Mouse (Mus musculus) hindbrain, embryonic 13.5 days (tissue): ENCODE results near the gene Atp2b2. TPM values are rescaled to one million over a fixed set of nuclear protein-coding genes. Genes with fewer than 3 reads are reported as not detected.
A peak's percentile ranks its signal among the peaks of the same experiment; 100 is the strongest.

Experiments
- ATAC-seq: fragments of 200-750 bp; cut with Nextera tagmentation; 2 replicates; pipeline ENCODE4 v1.8.0; 2017; ENCODE audit warnings: moderate TSS enrichment; ENCODE audit not compliant: low FRiP score
- H3K27ac ChIP-seq: fragments of 300-500 bp; sonication (generic); 2 replicates; pipeline ENCODE4 v1.5.1; 2015; ENCODE audit warnings: inconsistent platforms, mild to moderate bottlenecking, moderate library complexity
- H3K27me3 ChIP-seq: fragments of 300-500 bp; sonication (generic); 2 replicates; pipeline ENCODE4 v1.6.1; 2015; ENCODE audit warnings: mild to moderate bottlenecking, inconsistent platforms
- H3K36me3 ChIP-seq: fragments of 300-500 bp; sonication (generic); 2 replicates; pipeline ENCODE4 v1.6.1; 2015; ENCODE audit warnings: mild to moderate bottlenecking, inconsistent platforms
- H3K4me1 ChIP-seq: fragments of 300-500 bp; sonication (generic); replicated peaks from 2 replicates; pipeline ENCODE4 v1.6.1; 2015; ENCODE audit warnings: inconsistent platforms
- H3K4me2 ChIP-seq: fragments of 300-500 bp; sonication (generic); 2 replicates; pipeline ENCODE4 v1.6.1; 2015; ENCODE audit warnings: inconsistent platforms, mild to moderate bottlenecking, moderate library complexity
- H3K4me3 ChIP-seq: fragments of 300-500 bp; sonication (generic); 2 replicates; pipeline ENCODE4 v1.5.1; 2015; ENCODE audit warnings: mild to moderate bottlenecking, inconsistent platforms
- H3K9ac ChIP-seq: fragments of 300-500 bp; sonication (generic); 2 replicates; pipeline ENCODE4 v1.6.1; 2015; ENCODE audit warnings: mild to moderate bottlenecking, inconsistent platforms
- H3K9me3 ChIP-seq: fragments of 300-500 bp; sonication (generic); 2 replicates; pipeline ENCODE4 v1.6.1; 2016; ENCODE audit warnings: inconsistent platforms
- WGBS: fragments of 180-500 bp; shearing (Covaris S2); methylation state at CpG from one replicate; pipeline ENCODE4 v1.1.7; 2015; 5-methylcytosine and 5-hydroxymethylcytosine counted together
- polyA plus RNA-seq: library from polyadenylated mRNA; unstranded; fragments of >200 nt; fragmentation: Nextera tagmentation; extraction: Ambion mirVana; gene quantifications from 2 replicates; pipeline ENCODE4 v1.2.1, GENCODE M21; 2015

The Atp2b2 gene
- polyA plus RNA-seq, 1 experiment from 2014 or later: 24.6 TPM

GRCm38 (mm10) chr6:113798921-113799320 is 243.5 kb downstream of the Atp2b2 start:
- ATAC-seq: no peak

GRCm38 (mm10) chr6:113795241-113795702 is 247.1 kb downstream of the Atp2b2 start:
- Histone ChIP-seq H3K9me3 (no peaks in the 10 kb centered on the region), H3K9ac (peak overlapping the region; percentile 19; the same call in 1 of the 2 replicates), H3K27ac (peak overlapping the region; percentile 75), H3K4me2 (no peak overlapping the region), H3K4me3 (no peak overlapping the region), H3K4me1 (peaks cover 38% of the 10 kb centered on the region), H3K36me3 (peaks cover 46% of the 10 kb centered on the region), H3K27me3 (0 out of 2 replicates have a peak, but pooled peaks cover 5% of the 10 kb centered on the region)
- 9% methylated on average over 4 of the region's 4 CpGs for WGBS
- ATAC-seq: peak; percentile 75

More at GRCm38 (mm10) chr6:113798921-113799320, 243.5 kb downstream of the Atp2b2 start:
- WGBS: 46% methylated on average over 2 of the region's 2 CpGs
- Histone ChIP-seq H3K27me3 (0 out of 2 replicates have a peak, but pooled peaks cover 5% of the 10 kb centered on the region), H3K9me3 (no peaks in the 10 kb centered on the region), H3K27ac (peak overlapping the region; percentile 25), H3K4me3 (no peak overlapping the region), H3K36me3 (peaks cover 42% of the 10 kb centered on the region), H3K9ac (no peak overlapping the region), H3K4me2 (no peak overlapping the region), H3K4me1 (peaks cover 38% of the 10 kb centered on the region)

- Histone ChIP-seq H3K9me3 (no peaks in the 10 kb centered on the region), H3K27ac (no peak overlapping the region), H3K36me3 (peaks cover 64% of the 10 kb centered on the region), H3K4me1 (peaks cover 30% of the 10 kb centered on the region), H3K9ac (no peak overlapping the region), H3K27me3 (no peaks in the 10 kb centered on the region), H3K4me2 (no peak overlapping the region), H3K4me3 (no peak overlapping the region)
- 91% methylated on average over 5 of the region's 5 CpGs for WGBS
- ATAC-seq: no peak
Observed at GRCm38 (mm10) chr6:113792368-113792767, 250.0 kb downstream of the Atp2b2 start.

GRCm38 (mm10) chr6:113791012-113791411 is 251.4 kb downstream of the Atp2b2 start:
- H3K36me3 ChIP-seq: peaks cover 68% of the 10 kb centered on the region
- WGBS: 85% methylated on average over 8 of the region's 8 CpGs
- H3K9ac ChIP-seq: no peak overlapping the region
- no peak overlapping the region for H3K4me3 ChIP-seq
- no peak overlapping the region for H3K4me2 ChIP-seq
- no peaks in the 10 kb centered on the region for H3K9me3 ChIP-seq
- H3K4me1 ChIP-seq: peaks cover 30% of the 10 kb centered on the region
- no peaks in the 10 kb centered on the region for H3K27me3 ChIP-seq
- no peak overlapping the region for H3K27ac ChIP-seq
- no peak for ATAC-seq

- no peak overlapping the region for H3K4me2 ChIP-seq
- H3K4me3 ChIP-seq: no peak overlapping the region
- no peaks in the 10 kb centered on the region for H3K9me3 ChIP-seq
- H3K36me3 ChIP-seq: peaks cover 73% of the 10 kb centered on the region
- peaks cover 13% of the 10 kb centered on the region for H3K4me1 ChIP-seq
- no peak for ATAC-seq
- H3K9ac ChIP-seq: no peak overlapping the region
- H3K27ac ChIP-seq: peak overlapping the region; percentile 62; the same call in 1 of the 2 replicates
- 39% methylated on average over 6 of the region's 6 CpGs for WGBS
- H3K27me3 ChIP-seq: no peaks in the 10 kb centered on the region
Observed at GRCm38 (mm10) chr6:113787459-113787968, 254.9 kb downstream of the Atp2b2 start.

- H3K9me3 ChIP-seq: no peaks in the 10 kb centered on the region
- 83% methylated on average over 7 of the region's 7 CpGs for WGBS
- peaks cover 73% of the 10 kb centered on the region for H3K36me3 ChIP-seq
- no peaks in the 10 kb centered on the region for H3K27me3 ChIP-seq
- no peak for ATAC-seq
- no peak overlapping the region for H3K4me3 ChIP-seq
- H3K4me1 ChIP-seq: peaks cover 13% of the 10 kb centered on the region
- no peak overlapping the region for H3K9ac ChIP-seq
- no peak overlapping the region for H3K27ac ChIP-seq
- H3K4me2 ChIP-seq: no peak overlapping the region
Observed at GRCm38 (mm10) chr6:113785658-113786057, 256.8 kb downstream of the Atp2b2 start.

GRCm38 (mm10) chr6:113778229-113778753 is 264.1 kb downstream of the Atp2b2 start:
- Histone ChIP-seq H3K4me1 (no peaks in the 10 kb centered on the region), H3K9ac (no peak overlapping the region), H3K27ac (no peak overlapping the region; the same call in 1 of the 2 replicates), H3K36me3 (peaks cover 61% of the 10 kb centered on the region), H3K4me2 (no peak overlapping the region), H3K27me3 (no peaks in the 10 kb centered on the region), H3K9me3 (no peaks in the 10 kb centered on the region), H3K4me3 (no peak overlapping the region)
- 67% methylated on average over 7 of the region's 7 CpGs for WGBS
- ATAC-seq: no peak

GRCm38 (mm10) chr6:113768804-113769203 is 273.6 kb downstream of the Atp2b2 start:
- Histone ChIP-seq H3K9ac (no peak overlapping the region), H3K36me3 (peaks cover 66% of the 10 kb centered on the region), H3K4me3 (no peak overlapping the region), H3K4me2 (no peak overlapping the region), H3K9me3 (no peaks in the 10 kb centered on the region), H3K4me1 (no peaks in the 10 kb centered on the region), H3K27me3 (no peaks in the 10 kb centered on the region), H3K27ac (no peak overlapping the region)
- 67% methylated on average over 11 of the region's 11 CpGs for WGBS
- ATAC-seq: no peak

- Histone ChIP-seq H3K4me1 (no peaks in the 10 kb centered on the region), H3K4me3 (no peak overlapping the region), H3K4me2 (no peak overlapping the region), H3K27me3 (no peaks in the 10 kb centered on the region), H3K9ac (no peak overlapping the region), H3K9me3 (no peaks in the 10 kb centered on the region), H3K27ac (no peak overlapping the region), H3K36me3 (peaks cover 87% of the 10 kb centered on the region)
- WGBS: 27% methylated on average over 7 of the region's 7 CpGs
- peak; percentile 46 for ATAC-seq
Observed at GRCm38 (mm10) chr6:113761644-113762043, 280.8 kb downstream of the Atp2b2 start.

GRCm38 (mm10) chr6:113749119-113749685 is 293.2 kb downstream of the Atp2b2 start:
- WGBS: 69% methylated on average over 17 of the region's 17 CpGs
- ATAC-seq: no peak

GRCm38 (mm10) chr6:113748351-113748750 is 294.1 kb downstream of the Atp2b2 start:
- WGBS: 43% methylated on average over 26 of the region's 26 CpGs
- Histone ChIP-seq H3K27me3 (peaks cover 15% of the 10 kb centered on the region), H3K4me3 (no peak overlapping the region), H3K36me3 (peaks cover 41% of the 10 kb centered on the region), H3K27ac (no peak overlapping the region), H3K9ac (no peak overlapping the region), H3K4me1 (no peaks in the 10 kb centered on the region), H3K4me2 (no peak overlapping the region), H3K9me3 (no peaks in the 10 kb centered on the region)
- ATAC-seq: no peak

More at GRCm38 (mm10) chr6:113749119-113749685, 293.2 kb downstream of the Atp2b2 start:
- Histone ChIP-seq H3K9ac (no peak overlapping the region), H3K9me3 (no peaks in the 10 kb centered on the region), H3K4me2 (no peak overlapping the region), H3K27me3 (peaks cover 12% of the 10 kb centered on the region), H3K4me3 (no peak overlapping the region), H3K4me1 (no peaks in the 10 kb centered on the region), H3K27ac (no peak overlapping the region), H3K36me3 (peaks cover 49% of the 10 kb centered on the region)

GRCm38 (mm10) chr6:113747284-113747683 is 295.1 kb downstream of the Atp2b2 start:
- Histone ChIP-seq H3K4me3 (no peak overlapping the region), H3K4me1 (no peaks in the 10 kb centered on the region), H3K36me3 (peaks cover 30% of the 10 kb centered on the region), H3K27me3 (peaks cover 15% of the 10 kb centered on the region), H3K9ac (no peak overlapping the region), H3K4me2 (no peak overlapping the region), H3K27ac (no peak overlapping the region), H3K9me3 (no peaks in the 10 kb centered on the region)
- no peak for ATAC-seq
- 88% methylated on average over 14 of the region's 14 CpGs for WGBS

GRCm38 (mm10) chr6:113745117-113745516 is 297.3 kb downstream of the Atp2b2 start:
- H3K36me3 ChIP-seq: peaks cover 16% of the 10 kb centered on the region
- H3K9me3 ChIP-seq: no peaks in the 10 kb centered on the region
- no peak overlapping the region for H3K9ac ChIP-seq
- peaks cover under 1% of the 10 kb centered on the region; the same call in 1 of the 2 replicates for H3K4me1 ChIP-seq
- peaks cover 14% of the 10 kb centered on the region for H3K27me3 ChIP-seq
- H3K27ac ChIP-seq: no peak overlapping the region
- H3K4me2 ChIP-seq: no peak overlapping the region
- no peak overlapping the region for H3K4me3 ChIP-seq
- no peak for ATAC-seq
